Mouse (Mus musculus): Measurements from ENCODE around the gene Cmtm2b. TPM values are rescaled to one million over a fixed set of nuclear protein-coding genes. Genes with fewer than 3 reads are reported as not detected.

Gene Cmtm2b
- polyA plus RNA-seq, 1 experiment from 2014 or later = not detected

Other genes with a start within 250 kb of the Cmtm2b start
- gene Cdh5, start 220.6 kb upstream of the Cmtm2b start, polyA plus RNA-seq (2015; fragmentation: Nextera tagmentation; extraction: Ambion mirVana) = 6.0 and 8.0 TPM in 2 replicates
- gene Bean1, start 151.8 kb upstream of the Cmtm2b start, polyA plus RNA-seq (2015; fragmentation: Nextera tagmentation; extraction: Ambion mirVana) = not detected in 2 replicates
- 5.5 and 5.7 TPM in 2 replicates for gene Tk2, start 73.7 kb upstream of the Cmtm2b start, polyA plus RNA-seq (2015; fragmentation: Nextera tagmentation; extraction: Ambion mirVana)
- 19.0 and 20.9 TPM in 2 replicates for gene Cklf, start 71.4 kb upstream of the Cmtm2b start, polyA plus RNA-seq (2015; fragmentation: Nextera tagmentation; extraction: Ambion mirVana)
- not detected in 2 replicates for gene Cmtm2a, start 29.0 kb upstream of the Cmtm2b start, polyA plus RNA-seq (2015; fragmentation: Nextera tagmentation; extraction: Ambion mirVana)
- gene Gm45711, start 12.1 kb upstream of the Cmtm2b start, polyA plus RNA-seq (2015; fragmentation: Nextera tagmentation; extraction: Ambion mirVana) = not detected in 2 replicates
- gene Cmtm1, start 12.1 kb upstream of the Cmtm2b start, polyA plus RNA-seq (2015; fragmentation: Nextera tagmentation; extraction: Ambion mirVana) = not detected in 2 replicates
- not detected in 2 replicates for gene Gm11020, start 663 bp upstream of the Cmtm2b start, polyA plus RNA-seq (2015; fragmentation: Nextera tagmentation; extraction: Ambion mirVana)
- gene Cmtm3, start 17.2 kb downstream of the Cmtm2b start, polyA plus RNA-seq (2015; fragmentation: Nextera tagmentation; extraction: Ambion mirVana) = 20.9 and 23.5 TPM in 2 replicates
- 0.40 and 0.56 TPM in 2 replicates for gene Cmtm4, start 73.6 kb downstream of the Cmtm2b start, polyA plus RNA-seq (2015; fragmentation: Nextera tagmentation; extraction: Ambion mirVana)
- 13.5 and 16.2 TPM in 2 replicates for gene Dync1li2, start 120.8 kb downstream of the Cmtm2b start, polyA plus RNA-seq (2015; fragmentation: Nextera tagmentation; extraction: Ambion mirVana)
- gene Terb1, start 187.7 kb downstream of the Cmtm2b start, polyA plus RNA-seq (2015; fragmentation: Nextera tagmentation; extraction: Ambion mirVana) = 0.03 TPM in 1 of 2 replicates, not detected in the other
- 43.1 and 49.9 TPM in 2 replicates for gene Nae1, start 212.4 kb downstream of the Cmtm2b start, polyA plus RNA-seq (2015; fragmentation: Nextera tagmentation; extraction: Ambion mirVana)
- 3.7 and 4.2 TPM in 2 replicates for gene Car7, start 212.5 kb downstream of the Cmtm2b start, polyA plus RNA-seq (2015; fragmentation: Nextera tagmentation; extraction: Ambion mirVana)